Mouse (Mus musculus): ENCODE measurements at regions not wholly inside any gene's neighbourhood (a gene's known extent, or its start where the extent isn't known, plus 50 kb on each side); places are given as distances from the start of the nearest gene placed in this dataset.

- TF ChIP-seq CTCF (IDR thresholded peaks at IDR 0.05; ENCODE audit: control insufficient read depth, insufficient read depth, insufficient read length), result no peak
- TF ChIP-seq MAX (IDR thresholded peaks at IDR 0.05), result no peak
- no peak for TF ChIP-seq CEBPB (IDR thresholded peaks at IDR 0.05; ENCODE audit: low read depth)
- no peak for TF ChIP-seq MYOD1 (IDR thresholded peaks at IDR 0.05; ENCODE audit: control insufficient read depth, insufficient read length, low read depth)
- no peak for TF ChIP-seq MYOG (IDR thresholded peaks at IDR 0.05; ENCODE audit: control insufficient read depth, extremely low read depth, insufficient read length)
- no peak for TF ChIP-seq USF1 (IDR thresholded peaks at IDR 0.05; ENCODE audit: low read depth)
Observed at GRCm38 (mm10) chr7:34462069-34462468, 69.0 kb upstream of the Lsm14a start.
